Mouse (Mus musculus): ENCODE measurements around the gene Pdha2. TPM values are rescaled to one million over a fixed set of nuclear protein-coding genes. Genes with fewer than 3 reads are reported as not detected.

Pdha2 gene
- not detected for polyA plus RNA-seq (2017; shearing (Covaris generic))

GRCm38 (mm10) chr3:141212255-141212654 lies at the start of gene Pdha2:
Gene Pdha2 (minus strand): TSS chr3:141212355.

